Mouse (Mus musculus) neural tube, embryonic 12.5 days (tissue): ENCODE measurements around the gene Cldn34b1. TPM values are rescaled to one million over a fixed set of nuclear protein-coding genes. Genes with fewer than 3 reads are reported as not detected.
"Not testable (repeated sequence)": the region's sequence is repeated elsewhere in the genome, so short reads cannot be mapped to it uniquely, and the experiment has no call there.

ENCODE experiments used
- ATAC-seq: fragments of 200-750 bp; cut with Nextera tagmentation; 2 replicates; pipeline ENCODE4 v1.8.0; 2017; ENCODE audit warnings: low read depth, mild to moderate bottlenecking, moderate TSS enrichment, moderate library complexity; ENCODE audit not compliant: low FRiP score
- H3K27ac ChIP-seq: fragments of 300-500 bp; sonication (generic); 2 replicates; pipeline ENCODE4 v1.5.1; 2016
- H3K27me3 ChIP-seq: fragments of 300-500 bp; sonication (generic); replicated peaks from 2 replicates; pipeline ENCODE4 v1.6.1; 2016; ENCODE audit warnings: mild to moderate bottlenecking
- H3K36me3 ChIP-seq: fragments of 300-500 bp; sonication (generic); 2 replicates; pipeline ENCODE4 v1.6.1; 2016; ENCODE audit warnings: mild to moderate bottlenecking
- H3K4me1 ChIP-seq: fragments of 300-500 bp; sonication (generic); 2 replicates; pipeline ENCODE4 v1.6.1; 2016
- H3K4me2 ChIP-seq: fragments of 300-500 bp; sonication (generic); replicated peaks from 2 replicates; pipeline ENCODE4 v1.6.1; 2016; ENCODE audit warnings: mild to moderate bottlenecking
- H3K4me3 ChIP-seq: fragments of 300-500 bp; sonication (generic); 2 replicates; pipeline ENCODE4 v1.5.1; 2016
- H3K9ac ChIP-seq: fragments of 300-500 bp; sonication (generic); 2 replicates; pipeline ENCODE4 v1.6.1; 2016; ENCODE audit warnings: mild to moderate bottlenecking
- H3K9me3 ChIP-seq: fragments of 300-500 bp; sonication (generic); 2 replicates; pipeline ENCODE4 v1.6.1; 2016; ENCODE audit warnings: mild to moderate bottlenecking
- WGBS: fragments of 180-500 bp; shearing (Covaris S2); methylation state at CpG from one replicate; pipeline ENCODE4 v1.1.7; 2016; 5-methylcytosine and 5-hydroxymethylcytosine counted together
- polyA plus RNA-seq: library from polyadenylated mRNA; unstranded; fragments of >200 nt; fragmentation: Nextera tagmentation; extraction: Ambion mirVana; gene quantifications from 2 replicates; pipeline ENCODE4 v1.2.1, GENCODE M21; 2016

Gene Cldn34b1
- not detected in 2 replicates for polyA plus RNA-seq

DNA sequence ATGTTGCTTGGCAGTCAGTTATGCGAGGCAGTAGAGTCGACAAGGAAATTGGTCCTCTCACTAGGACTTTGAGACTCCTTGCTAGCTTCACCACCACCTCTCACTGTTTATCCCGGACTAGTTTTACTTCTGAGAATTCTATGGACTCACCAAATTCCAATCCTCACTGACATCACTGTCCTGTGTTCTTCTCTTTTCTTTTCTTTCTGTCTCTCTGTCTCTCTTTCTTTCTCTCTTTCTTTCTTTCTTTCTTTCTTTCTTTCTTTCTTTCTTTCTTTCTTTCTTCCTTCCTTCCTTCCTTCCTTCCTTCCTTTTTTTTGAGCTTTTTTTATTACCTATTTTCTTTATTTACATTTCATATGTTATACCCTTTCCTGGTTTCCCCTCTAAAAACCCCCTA is at the start of gene Cldn34b1:
Gene Cldn34b1, minus strand, starts transcription at position 101 of the 400 bp plus-strand sequence.
- not testable (repeated sequence) for H3K4me2 ChIP-seq, H3K27me3 ChIP-seq, H3K27ac ChIP-seq, H3K9me3 ChIP-seq, H3K36me3 ChIP-seq, H3K4me3 ChIP-seq, ATAC-seq, H3K4me1 ChIP-seq, H3K9ac ChIP-seq
- 90% methylated on average over 3 of the region's 3 CpGs for WGBS

- not testable (repeated sequence) for H3K9me3 ChIP-seq, H3K36me3 ChIP-seq, H3K4me1 ChIP-seq, H3K27ac ChIP-seq, H3K9ac ChIP-seq, H3K27me3 ChIP-seq, H3K4me3 ChIP-seq, ATAC-seq, H3K4me2 ChIP-seq
- WGBS: 73% methylated on average over 1 of the region's 1 CpGs
Observed at GRCm38 (mm10) chrX:154935887-154936286, 45.8 kb upstream of the Cldn34b1 start, which contains the start of gene Magea6. Gene Magea6, minus strand, starts transcription at chrX:154935987.

Other genes with a start within 250 kb of the Cldn34b1 start
- not detected in 2 replicates for gene Magea6, start 45.7 kb upstream of the Cldn34b1 start, polyA plus RNA-seq
- not detected in 2 replicates for gene Magea3, start 59.2 kb upstream of the Cldn34b1 start, polyA plus RNA-seq
- gene Magea8, start 105.6 kb upstream of the Cldn34b1 start, polyA plus RNA-seq: not detected in 2 replicates
- gene Magea5, start 172.9 kb upstream of the Cldn34b1 start, polyA plus RNA-seq: not detected in 2 replicates
- gene Magea1, start 199.5 kb upstream of the Cldn34b1 start, polyA plus RNA-seq: not detected in 2 replicates
- not detected in 2 replicates for gene Magea2, start 203.4 kb upstream of the Cldn34b1 start, polyA plus RNA-seq
- gene Cldn34b2, start 238.1 kb upstream of the Cldn34b1 start, polyA plus RNA-seq: not detected in 2 replicates